Mouse (Mus musculus): ENCODE measurements around the gene Lypd1.
A peak's percentile ranks its signal among the peaks of the same experiment; 100 is the strongest.

The Lypd1 gene

GRCm38 (mm10) chr1:125912601-125913600, at the start of gene Lypd1:
Lypd1 (minus strand) TSS chr1:125913101.
- peak; percentile 17 for DNase-seq (ENCODE audit: extremely low spot score)

GRCm38 (mm10) chr1:125951026-125951425, 38.1 kb upstream of the Lypd1 start:
- DNase-seq (ENCODE audit: extremely low spot score), result no peak

- DNase-seq (ENCODE audit: extremely low spot score), result no peak
These were observed 36.2 kb upstream of the Lypd1 start for GRCm38 (mm10) chr1:125949076-125949475.

- no peak for DNase-seq (ENCODE audit: extremely low spot score)
These were observed 32.2 kb upstream of the Lypd1 start for GRCm38 (mm10) chr1:125945136-125945535.

GRCm38 (mm10) chr1:125943305-125943704, 30.4 kb upstream of the Lypd1 start:
- DNase-seq (ENCODE audit: extremely low spot score), result no peak

GRCm38 (mm10) chr1:125925486-125925885, 12.6 kb upstream of the Lypd1 start:
- DNase-seq (ENCODE audit: extremely low spot score), result no peak

- no peak for DNase-seq (ENCODE audit: extremely low spot score)
These were observed 10.2 kb upstream of the Lypd1 start for GRCm38 (mm10) chr1:125923062-125923461.

GRCm38 (mm10) chr1:125920696-125921095, 7.8 kb upstream of the Lypd1 start:
- DNase-seq (ENCODE audit: extremely low spot score), result no peak

- no peak for DNase-seq (ENCODE audit: extremely low spot score)
These were observed 928 bp downstream of the Lypd1 start for GRCm38 (mm10) chr1:125911901-125912445.

- DNase-seq (ENCODE audit: extremely low spot score), result peak; percentile 53
These were observed 1.5 kb downstream of the Lypd1 start for GRCm38 (mm10) chr1:125911337-125911900.

GRCm38 (mm10) chr1:125910871-125911265, 2.0 kb downstream of the Lypd1 start:
- DNase-seq (ENCODE audit: extremely low spot score), result no peak

- DNase-seq (ENCODE audit: extremely low spot score), result peak; percentile 69
These were observed 2.6 kb downstream of the Lypd1 start for GRCm38 (mm10) chr1:125910211-125910870.

- no peak for DNase-seq (ENCODE audit: extremely low spot score)
These were observed 19.7 kb downstream of the Lypd1 start for GRCm38 (mm10) chr1:125893158-125893557.

- no peak for DNase-seq (ENCODE audit: extremely low spot score)
These were observed 42.8 kb downstream of the Lypd1 start for GRCm38 (mm10) chr1:125870056-125870455.

- no peak for DNase-seq (ENCODE audit: extremely low spot score)
These were observed 54.3 kb downstream of the Lypd1 start for GRCm38 (mm10) chr1:125858631-125859030.

GRCm38 (mm10) chr1:125854646-125855045, 58.3 kb downstream of the Lypd1 start:
- DNase-seq (ENCODE audit: extremely low spot score), result peak; percentile 11

GRCm38 (mm10) chr1:125839746-125840392, 73.0 kb downstream of the Lypd1 start:
- no peak for DNase-seq (ENCODE audit: extremely low spot score)

- no peak for DNase-seq (ENCODE audit: extremely low spot score)
These were observed 75.4 kb downstream of the Lypd1 start for GRCm38 (mm10) chr1:125837507-125837906.

GRCm38 (mm10) chr1:125823611-125824010, 89.3 kb downstream of the Lypd1 start:
- no peak for DNase-seq (ENCODE audit: extremely low spot score)

GRCm38 (mm10) chr1:125821101-125821500, 91.8 kb downstream of the Lypd1 start:
- DNase-seq (ENCODE audit: extremely low spot score), result no peak

Measured in embryo, embryonic 9.5 days (tissue).